Mouse (Mus musculus) Patski (cell line): ENCODE results near the gene Robo4. TPM values are rescaled to one million over a fixed set of nuclear protein-coding genes. Genes with fewer than 3 reads are reported as not detected.

Experiments
- ATAC-seq: fragments of 100-300 bp; one replicate; pipeline ENCODE4 v1.8.0; 2021
- CTCF ChIA-PET: fragments of 350-600 bp; sonication (Branson Sonifier 250); formaldehyde crosslinking; loops from one replicate; lab custom pipeline; 2022; ENCODE audit warnings: inconsistent platforms; lab: Charles Lee
- POLR2A ChIA-PET: fragments of 350-600 bp; sonication (Branson Sonifier 250); formaldehyde crosslinking; loops from one replicate; lab custom pipeline; 2022; ENCODE audit warnings: antibody characterized with exemption, inconsistent platforms; lab: Charles Lee
- DNase-seq: peaks from one replicate; pipeline ENCODE4 v3.0.0-alpha.2; 2011; ENCODE audit warnings: low read depth, low spot score
- H3K27me3 ChIP-seq: fragments of 371-371 bp; one replicate; pipeline ENCODE4 v1.5.1; 2021
- CTCF ChIP-seq: fragments of 100-300 bp; IDR thresholded peaks from one replicate; pipeline ENCODE4 v1.5.1; 2021
- in situ Hi-C: fragments of 300-500 bp; cut with MboI; formaldehyde crosslinking; loops from 3 replicates; pipeline ENCODE4 v1.11.1; 2018; ENCODE audit warnings: low pct_unique_long_range_greater_than_20kb, mixed read lengths
- polyA plus RNA-seq: library from polyadenylated mRNA; unstranded; gene quantifications from one replicate; pipeline ENCODE4 v1.2.3, GENCODE M21; 2021

Gene Robo4
- polyA plus RNA-seq, 1 experiment from 2014 or later = not detected

- CTCF ChIA-PET = no interaction called here
- in situ Hi-C loops = no loop called here
- no peak for ATAC-seq
- POLR2A ChIA-PET = no interaction called here
- DNase-seq = no peak
- H3K27me3 ChIP-seq = peaks cover 8% of the 10 kb centered on the region
- TF ChIP-seq CTCF = no peak
Measured at GRCm38 (mm10) chr9:37368081-37368830, 33.4 kb upstream of the Robo4 start.

DNA sequence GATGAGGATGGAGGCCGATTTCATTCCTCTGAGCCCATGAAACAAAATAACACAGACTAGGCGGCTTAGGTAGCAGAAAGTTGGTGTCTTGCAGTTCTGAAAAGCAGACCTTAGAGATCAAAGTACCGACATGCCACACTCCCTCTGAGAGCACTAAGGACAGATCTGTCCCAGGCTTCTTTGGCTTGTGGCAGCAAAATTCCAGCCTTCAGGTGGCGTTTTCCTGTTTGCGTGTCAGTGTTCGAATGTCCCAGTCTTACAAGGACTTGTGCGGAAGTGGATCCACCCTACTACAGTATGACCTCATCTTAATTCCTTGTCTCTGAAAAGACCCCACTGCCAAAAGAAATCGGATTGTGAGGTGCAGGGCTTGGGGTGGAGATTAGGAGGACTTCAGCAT lies 32.8 kb upstream of the Robo4 start:
- ChIA-PET POLR2A (interaction anchor here (1.1 kb wide), 1 partner anchor 9 kb away, joined by 3 read pairs; no protein-coding TSS in a partner anchor), CTCF (interaction anchor here (1.0 kb wide), 1 partner anchor 10 kb away, joined by 4 read pairs; no protein-coding TSS in a partner anchor)
- ATAC-seq = no peak
- DNase-seq = no peak
- in situ Hi-C loops = no loop called here
- H3K27me3 ChIP-seq = peaks cover 8% of the 10 kb centered on the region
- TF ChIP-seq CTCF = no peak

DNA sequence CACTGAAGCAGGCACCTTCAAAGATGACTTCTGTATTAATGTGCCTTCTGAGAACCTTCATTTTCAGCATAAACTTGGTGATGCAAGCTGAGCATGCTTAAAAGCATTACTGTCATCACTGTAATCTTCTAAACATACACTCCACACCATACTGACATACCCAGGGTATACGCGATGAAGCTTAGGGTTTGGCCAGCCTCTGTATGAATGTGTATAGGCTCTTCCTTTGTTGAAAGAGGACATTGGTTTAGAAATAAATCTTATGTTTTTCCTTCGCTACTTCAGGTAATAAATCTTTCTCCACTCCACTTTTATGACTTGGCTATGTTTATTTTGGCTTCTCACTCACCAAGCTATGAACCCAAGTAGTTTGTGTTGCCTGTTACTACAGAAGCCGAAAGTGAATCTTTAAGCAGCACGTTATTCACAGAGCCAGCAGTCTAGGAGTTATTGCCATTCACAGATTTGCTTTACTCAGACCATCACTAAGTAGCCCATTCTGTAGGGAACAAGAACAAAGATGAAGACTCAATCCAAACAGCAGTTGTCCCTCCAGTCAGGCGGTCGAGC lies 30.4 kb upstream of the Robo4 start:
- ATAC-seq = no peak
- CTCF ChIA-PET = interaction anchor here (1.5 kb wide), 1 partner anchor 15 kb away, joined by 4 read pairs; no protein-coding TSS in a partner anchor

GRCm38 (mm10) chr9:37375718-37376117 lies 26.0 kb upstream of the Robo4 start:
- CTCF ChIA-PET = no interaction called here
- ATAC-seq (no peak), DNase-seq (peak; percentile 20)
- in situ Hi-C loops = no loop called here
- POLR2A ChIA-PET = no interaction called here
- H3K27me3 ChIP-seq = peaks cover 8% of the 10 kb centered on the region
- no peak for TF ChIP-seq CTCF

More for the DNA sequence above, 30.4 kb upstream of the Robo4 start:
- in situ Hi-C loops = no loop called here
- DNase-seq = no peak
- peaks cover 4% of the 10 kb centered on the region for H3K27me3 ChIP-seq
- TF ChIP-seq CTCF = no peak
- POLR2A ChIA-PET = no interaction called here

GRCm38 (mm10) chr9:37383161-37383560 lies 18.5 kb upstream of the Robo4 start:
- ChIA-PET CTCF (no interaction called here), POLR2A (no interaction called here)
- in situ Hi-C loops = no loop called here
- H3K27me3 ChIP-seq = peaks cover 17% of the 10 kb centered on the region
- no peak for ATAC-seq
- no peak for DNase-seq
- no peak for TF ChIP-seq CTCF

- CTCF ChIA-PET = no interaction called here
- TF ChIP-seq CTCF = no peak
- ATAC-seq (no peak), DNase-seq (no peak)
- peaks cover 14% of the 10 kb centered on the region for H3K27me3 ChIP-seq
- in situ Hi-C loops = no loop called here
- POLR2A ChIA-PET = no interaction called here
Measured at GRCm38 (mm10) chr9:37384284-37385182, 17.2 kb upstream of the Robo4 start.

- TF ChIP-seq CTCF = no peak
- ChIA-PET CTCF (no interaction called here), POLR2A (no interaction called here)
- DNase-seq = no peak
- peaks cover 29% of the 10 kb centered on the region for H3K27me3 ChIP-seq
- ATAC-seq = no peak
- in situ Hi-C loops = no loop called here
Measured at GRCm38 (mm10) chr9:37390891-37391290, 10.8 kb upstream of the Robo4 start.

GRCm38 (mm10) chr9:37392071-37392470 lies 9.6 kb upstream of the Robo4 start:
- ATAC-seq (no peak), DNase-seq (no peak)
- peaks cover 30% of the 10 kb centered on the region for H3K27me3 ChIP-seq
- CTCF ChIA-PET = no interaction called here
- in situ Hi-C loops = no loop called here
- no peak for TF ChIP-seq CTCF
- POLR2A ChIA-PET = no interaction called here

GRCm38 (mm10) chr9:37393482-37394131 lies 8.1 kb upstream of the Robo4 start:
- ChIA-PET POLR2A (interaction anchor here (0.6 kb wide), 1 partner anchor 27 kb away, joined by 6 read pairs; no protein-coding TSS in a partner anchor), CTCF (no interaction called here)
- no peak for DNase-seq
- in situ Hi-C loops = no loop called here
- ATAC-seq = no peak
- TF ChIP-seq CTCF = no peak
- peaks cover 33% of the 10 kb centered on the region for H3K27me3 ChIP-seq

- TF ChIP-seq CTCF = no peak
Measured at GRCm38 (mm10) chr9:37400585-37400984, 1.1 kb upstream of the Robo4 start.

More at GRCm38 (mm10) chr9:37400585-37400984, 1.1 kb upstream of the Robo4 start:
- ATAC-seq (no peak), DNase-seq (no peak)
- ChIA-PET POLR2A (no interaction called here), CTCF (no interaction called here)
- in situ Hi-C loops = no loop called here
- peaks cover 20% of the 10 kb centered on the region for H3K27me3 ChIP-seq
